Mouse (Mus musculus) left cerebral cortex, postnatal 10 days (tissue): ENCODE measurements at regions not wholly inside any gene's neighbourhood (a gene's known extent, or its start where the extent isn't known, plus 50 kb on each side); places are given as distances from the start of the nearest gene placed in this dataset.
A peak's percentile ranks its signal among the peaks of the same experiment; 100 is the strongest.

ENCODE experiments used
- DNase-seq, 2 experiments: peaks; one replicate each; pipeline ENCODE4 v3.0.0; 2021 to 2022; ENCODE audit warnings: low spot score in 2 of 2, mixed read lengths in 1 of 2; ENCODE audit errors: extremely low spot score in 1 of 2
- intact Hi-C: fragments of 180-260 bp; cut with DNase I; formaldehyde crosslinking; loops from one replicate; pipeline ENCODE4 v1.15.1; 2025

GRCm38 (mm10) chr6:50979764-50980163 is 325.5 kb upstream of the Npvf start:
- DNase-seq = peak in 1 of 2 experiments; percentile 35
- intact Hi-C loops = no loop called here

DNA sequence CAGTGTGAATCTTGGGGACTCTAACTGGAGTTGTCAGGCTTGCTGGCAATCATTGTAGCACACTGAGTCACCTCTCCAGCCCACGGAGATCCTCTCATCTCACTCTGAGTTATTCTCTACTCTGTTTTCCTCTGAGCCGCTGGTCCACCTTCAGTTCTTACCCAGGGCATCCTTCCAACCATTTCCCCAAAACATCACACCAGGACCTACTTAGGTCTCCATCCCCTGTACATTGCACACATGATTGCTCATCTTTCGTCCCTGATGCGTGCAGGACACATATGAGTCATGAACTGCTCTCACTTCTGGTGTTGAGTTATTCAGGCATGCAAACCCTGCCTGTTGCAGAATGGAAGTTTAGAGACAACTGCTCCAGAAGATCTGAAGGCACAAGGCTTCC is 326.1 kb upstream of the Npvf start:
- intact Hi-C loops = no loop called here
- no peak for DNase-seq

GRCm38 (mm10) chr6:50981702-50982309 is 327.6 kb upstream of the Npvf start:
- DNase-seq = no peak
- intact Hi-C loops = no loop called here

DNA sequence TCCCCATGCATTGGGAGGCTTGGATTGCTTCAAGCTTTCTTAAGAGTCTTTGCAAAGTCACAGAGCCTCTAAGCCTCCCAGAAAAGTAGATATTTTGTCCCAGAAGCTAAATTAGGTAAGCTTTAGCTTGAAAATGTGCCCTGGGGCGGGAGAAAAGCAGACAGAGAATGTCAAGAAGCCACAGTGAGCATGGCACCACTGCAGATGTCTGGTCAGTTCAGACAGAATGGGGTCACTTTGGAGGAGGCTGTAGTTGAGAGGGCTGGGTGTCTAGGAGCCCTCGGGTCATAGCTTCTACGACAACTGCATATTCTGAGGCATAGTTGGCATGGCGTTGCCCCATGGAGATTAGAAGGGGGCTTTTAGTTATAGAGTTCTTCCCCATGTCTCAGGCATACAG is 328.6 kb upstream of the Npvf start:
- intact Hi-C loops = no loop called here
- DNase-seq = no peak

DNA sequence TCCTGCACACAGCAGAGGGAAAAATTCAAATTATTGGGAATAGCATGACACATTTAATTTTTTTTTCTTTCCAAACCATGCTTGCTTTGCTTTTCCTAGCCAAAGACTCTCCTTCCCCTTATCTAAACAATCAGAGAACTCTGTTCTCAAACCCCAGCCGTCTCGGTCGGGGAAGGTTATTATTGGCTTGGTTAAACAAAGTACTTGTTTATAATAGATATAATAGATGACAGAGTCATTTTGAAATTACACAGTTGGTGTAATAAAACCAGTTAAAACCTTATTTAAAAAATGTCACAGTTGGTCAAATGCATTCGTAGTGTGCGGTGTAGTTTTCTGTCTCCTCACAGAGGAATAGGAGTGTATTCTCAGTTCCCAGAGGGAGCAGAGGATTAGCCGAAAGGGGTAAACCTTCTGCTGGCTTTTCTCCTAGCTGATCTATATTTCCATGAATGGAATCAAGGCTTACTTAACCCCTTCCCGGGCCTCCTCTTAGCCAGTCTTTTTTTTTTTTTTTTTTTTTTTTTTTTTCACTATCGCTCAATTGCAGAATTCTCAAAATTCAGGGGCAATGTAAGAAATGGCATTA is 329.4 kb upstream of the Npvf start:
- intact Hi-C loops = no loop called here
- DNase-seq = no peak

DNA sequence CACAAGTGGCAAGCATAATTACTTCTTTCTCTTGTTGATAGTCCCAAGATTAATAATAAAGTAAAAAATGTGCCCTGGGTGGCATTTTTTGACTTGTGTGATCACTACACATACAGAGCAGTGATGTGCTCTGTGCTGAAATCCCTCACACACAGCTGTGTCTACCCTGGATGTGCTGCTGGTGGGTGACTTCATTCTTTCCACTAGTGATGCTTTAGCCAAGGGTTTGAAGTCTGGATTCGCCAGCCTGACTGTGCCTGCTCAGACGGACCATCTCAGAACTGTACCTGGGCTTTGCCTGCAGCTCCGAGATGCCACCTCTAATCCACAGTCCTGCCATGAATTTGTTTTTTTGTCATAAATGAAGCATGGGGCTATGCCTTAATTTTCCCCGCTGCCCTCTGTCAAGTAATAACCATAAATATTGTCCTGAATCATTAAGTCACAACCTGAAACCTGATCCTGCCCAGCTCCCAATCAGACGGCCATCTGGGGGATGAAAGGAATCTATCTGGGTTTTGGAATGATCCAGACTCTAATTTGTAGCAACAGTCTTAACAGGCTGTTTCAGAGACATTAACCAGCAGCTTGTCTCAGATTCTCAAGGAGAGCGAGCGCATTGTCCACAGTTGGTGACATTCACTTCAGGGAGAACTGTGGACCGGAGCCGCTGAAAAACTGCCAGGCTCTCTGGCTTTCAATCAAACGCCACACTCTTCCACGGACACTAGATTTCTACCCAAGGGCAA is 330.1 kb upstream of the Npvf start:
- no peak for DNase-seq
- intact Hi-C loops = no loop called here

DNA sequence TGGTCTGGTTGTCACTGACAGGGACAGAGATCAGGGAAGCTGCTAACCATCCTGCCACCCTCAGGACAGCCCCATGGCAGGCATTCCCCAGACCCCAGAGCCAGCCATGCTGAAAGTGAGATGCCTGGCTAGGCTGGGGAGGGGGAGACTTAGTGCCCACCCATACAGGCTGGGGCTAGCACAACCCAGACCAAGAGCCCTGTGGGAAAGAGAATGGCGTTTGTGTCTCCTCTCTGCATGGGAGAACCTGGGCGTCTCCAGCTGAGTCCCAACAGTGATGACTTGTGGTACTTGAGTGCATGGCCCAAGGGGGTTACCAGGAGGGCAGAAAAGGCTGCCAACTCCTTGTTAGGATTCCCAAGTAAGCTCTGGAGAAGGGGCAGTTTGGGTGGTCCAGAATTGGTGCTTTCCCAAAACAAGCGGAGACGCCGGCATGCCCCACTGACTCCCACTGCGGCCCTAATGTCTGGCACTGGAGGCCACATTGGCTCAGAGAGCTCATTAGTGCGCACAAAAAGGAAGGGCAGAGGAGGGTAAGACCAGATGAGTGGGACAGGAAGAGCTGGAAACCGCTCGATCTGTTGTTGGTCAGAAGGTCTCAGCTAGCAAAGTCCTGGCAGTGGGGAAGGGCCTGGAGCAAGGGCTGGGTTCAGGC is 332.2 kb upstream of the Npvf start:
- intact Hi-C loops = no loop called here
- no peak for DNase-seq

DNA sequence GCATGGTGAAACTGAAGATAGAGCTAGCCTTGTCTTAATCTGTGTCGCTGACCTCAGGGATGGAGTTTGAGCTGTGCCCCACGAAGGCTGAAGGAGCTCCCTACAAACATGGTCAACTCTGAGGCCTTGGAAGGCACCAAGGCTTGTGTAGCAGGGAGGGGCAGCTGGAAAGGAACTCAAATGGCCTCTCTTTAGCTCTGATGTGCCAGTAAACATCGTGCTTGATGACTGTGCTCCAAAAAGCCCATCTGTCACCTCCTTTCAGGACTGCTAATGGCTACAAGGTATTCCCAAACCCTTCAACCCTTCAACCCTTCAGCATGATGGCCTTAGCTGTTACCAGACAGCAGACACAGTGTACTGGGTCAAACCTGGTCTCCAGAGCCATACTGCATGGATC is 334.3 kb upstream of the Npvf start:
- intact Hi-C loops = no loop called here
- no peak for DNase-seq

DNA sequence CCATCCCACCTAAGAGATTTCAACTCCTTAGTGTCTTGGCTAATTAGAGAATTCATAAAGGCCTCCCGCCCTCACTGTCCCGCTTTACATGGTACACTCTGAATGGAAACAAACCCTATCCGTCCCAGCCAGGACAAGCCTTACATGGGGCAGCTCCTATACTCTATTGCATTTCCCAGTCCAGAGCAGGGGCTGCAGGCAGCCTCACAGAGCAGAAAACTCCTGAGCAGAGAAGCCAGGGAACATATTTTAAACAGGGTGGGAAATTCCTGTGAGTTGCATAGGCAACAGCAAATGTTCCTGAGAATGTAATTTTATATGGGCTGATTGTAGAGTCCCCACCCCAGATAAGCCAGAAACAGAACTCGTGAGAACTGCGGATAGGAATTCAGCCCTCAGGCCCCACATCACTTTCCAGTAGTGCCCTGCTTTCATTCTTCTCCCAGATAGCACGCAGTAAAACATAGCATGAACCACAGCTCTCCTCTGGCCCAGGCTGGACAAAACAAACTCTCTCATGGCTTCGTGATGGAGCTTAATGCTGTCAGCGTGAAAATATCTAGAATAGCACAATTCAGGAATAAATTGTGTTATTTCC is 337.4 kb upstream of the Npvf start:
- intact Hi-C loops = no loop called here
- DNase-seq = no peak

DNA sequence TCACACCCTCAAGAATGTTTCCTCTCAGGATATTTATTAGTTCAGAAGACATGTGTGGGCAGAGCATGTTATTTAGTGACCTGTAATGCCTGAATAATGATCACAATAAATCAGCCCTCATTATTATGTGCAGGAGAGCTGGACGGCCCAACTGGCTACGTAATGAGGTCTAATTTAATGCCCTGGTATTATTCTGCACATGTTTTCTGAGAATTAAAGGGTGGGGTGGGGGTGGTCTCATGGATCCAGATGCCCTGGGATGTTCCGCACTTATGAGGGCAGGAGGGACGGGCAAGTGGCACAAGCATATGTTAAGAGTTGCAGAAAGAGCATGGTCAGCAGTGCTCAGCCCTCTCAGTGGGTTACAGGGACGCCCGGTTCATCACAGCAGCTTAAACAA is 339.7 kb upstream of the Npvf start:
- intact Hi-C loops = no loop called here

DNA sequence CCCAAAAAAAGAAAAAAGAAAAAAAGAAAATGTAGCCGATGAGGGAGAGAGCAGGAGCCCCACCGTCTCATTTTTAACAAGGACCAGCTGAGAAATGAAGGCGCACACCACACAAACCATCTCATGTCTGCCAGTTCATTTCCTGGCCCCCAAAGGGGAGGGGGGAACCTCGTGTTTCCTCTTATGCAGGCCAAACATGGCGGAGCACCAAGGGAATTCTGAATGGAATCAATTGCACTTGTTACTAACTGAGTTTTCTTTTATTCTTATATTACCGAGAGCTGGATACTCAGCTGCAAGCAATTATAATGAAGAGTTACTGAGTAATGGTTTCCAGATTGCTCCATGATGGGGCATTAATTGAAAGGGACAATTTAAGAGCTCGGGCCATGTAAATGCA is 348.5 kb upstream of the Npvf start:
- intact Hi-C loops = no loop called here
- no peak for DNase-seq

More for the DNA sequence above, 339.7 kb upstream of the Npvf start:
- no peak for DNase-seq

DNA sequence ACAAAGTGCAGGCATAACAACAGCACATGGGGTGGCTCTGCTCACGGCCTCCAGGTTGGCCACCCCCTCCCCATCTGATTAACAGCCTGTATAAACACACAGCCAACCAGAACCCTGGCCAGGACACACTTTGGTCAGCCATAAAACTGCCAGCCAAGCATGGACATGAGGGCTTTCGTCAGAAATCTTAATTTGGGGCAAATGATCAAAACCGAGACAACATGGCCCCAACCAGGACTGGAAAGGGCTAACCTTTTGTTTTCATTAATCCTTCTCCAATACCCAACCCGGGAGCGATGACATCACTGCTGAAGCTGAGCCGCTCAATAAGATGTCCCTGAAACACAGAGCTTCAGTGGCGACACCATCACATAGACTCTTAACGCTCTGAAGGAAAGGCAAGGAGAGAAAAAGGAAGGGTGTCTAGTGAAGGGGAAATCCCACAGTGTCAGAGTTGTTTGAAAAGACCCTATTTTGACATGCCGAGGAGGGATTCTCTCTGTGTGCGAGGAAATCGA is 351.9 kb upstream of the Npvf start:
- intact Hi-C loops = no loop called here
- DNase-seq = no peak

- no peak for DNase-seq
- intact Hi-C loops = no loop called here
Observed at GRCm38 (mm10) chr6:51009526-51010340, 355.5 kb upstream of the Npvf start.

- no peak for DNase-seq
- intact Hi-C loops = no loop called here
Observed at GRCm38 (mm10) chr6:51010536-51010935, 356.3 kb upstream of the Npvf start.

DNA sequence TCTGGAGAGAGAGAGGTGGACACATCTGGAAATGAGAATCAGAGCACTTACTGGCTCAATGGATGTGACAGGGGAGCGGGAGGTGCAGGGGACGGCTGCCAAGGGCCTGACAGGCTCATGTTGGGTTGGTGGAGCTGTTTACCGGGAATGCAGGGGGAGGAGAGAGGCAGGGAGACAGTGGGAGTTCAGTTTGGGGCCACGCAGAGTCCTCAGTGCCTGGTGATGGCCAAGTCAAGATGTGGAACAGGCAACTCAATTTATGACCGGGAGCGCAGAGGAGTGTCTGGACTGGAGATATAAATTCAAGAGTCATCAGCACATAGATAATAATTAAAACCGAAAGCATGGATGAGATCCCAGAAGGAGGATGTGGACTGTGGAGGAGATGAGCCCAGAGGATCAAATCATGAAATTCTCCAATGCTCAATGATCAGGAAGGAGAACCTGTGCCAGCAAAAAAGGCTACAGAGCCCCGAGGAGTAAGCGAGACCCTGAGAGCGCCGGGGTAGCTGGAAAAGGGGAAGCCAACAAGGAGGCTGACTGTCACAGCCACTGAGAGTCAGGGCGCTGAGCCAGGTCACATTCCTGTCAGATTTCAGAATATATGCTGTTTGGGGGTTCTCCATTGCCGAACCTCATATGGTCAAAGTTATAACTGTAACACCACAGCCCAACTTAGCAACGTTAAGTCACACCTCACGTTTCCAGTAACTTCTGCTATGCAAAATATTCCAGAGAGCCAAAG is 358.0 kb upstream of the Npvf start:
- DNase-seq = peak in 1 of 2 experiments; percentile 49

DNA sequence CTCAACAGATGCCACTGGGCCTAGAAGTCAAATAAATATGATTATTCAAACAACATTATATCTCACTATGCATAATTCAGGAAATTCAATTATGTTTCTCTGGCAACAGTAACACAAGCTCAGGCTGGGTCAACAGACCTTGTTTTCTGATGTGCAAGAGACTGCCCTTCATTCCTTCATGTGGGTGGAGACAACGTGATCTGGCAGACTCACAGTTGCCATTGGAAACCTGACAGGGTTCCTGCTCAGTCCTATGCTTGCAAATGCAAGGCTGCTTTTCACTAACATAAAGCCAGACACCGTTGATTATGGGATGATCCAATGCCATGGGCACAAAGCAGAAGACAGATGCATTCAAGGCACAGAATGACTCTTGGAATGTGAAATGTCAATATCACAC is 361.5 kb upstream of the Npvf start:
- intact Hi-C loops = no loop called here
- DNase-seq = peak; percentile 52 to 54

More for the DNA sequence above, 358.0 kb upstream of the Npvf start:
- intact Hi-C loops = no loop called here

DNA sequence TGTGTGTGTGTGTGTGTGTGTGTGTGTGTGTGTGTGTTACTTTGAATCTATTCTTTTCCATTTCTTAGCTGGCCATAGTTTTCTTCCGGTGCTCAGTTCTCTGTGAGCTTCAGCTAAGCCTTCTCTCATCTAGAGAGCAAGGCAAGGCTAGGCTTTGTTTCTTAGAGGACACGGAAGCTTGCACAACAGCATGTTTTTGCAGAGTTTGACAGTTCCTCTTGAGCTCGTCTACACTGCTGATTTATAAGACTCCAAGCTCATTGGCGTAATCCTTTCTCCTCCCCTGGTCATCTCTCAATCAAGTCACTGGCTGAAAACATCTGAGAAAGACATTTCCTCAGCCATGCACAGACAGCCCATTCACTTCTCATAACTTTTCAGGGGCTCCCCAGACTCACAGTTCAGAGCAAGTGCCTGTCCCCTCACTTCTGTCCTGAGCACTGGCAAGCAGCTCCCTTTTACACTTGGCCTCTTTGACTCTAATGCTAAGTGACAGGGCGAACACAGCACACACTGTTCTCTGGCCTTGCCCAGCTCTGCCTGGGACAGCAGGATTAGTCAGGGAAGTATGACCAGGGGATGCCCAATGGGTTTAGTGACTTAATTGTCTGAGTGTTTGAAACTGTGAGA is 362.3 kb upstream of the Npvf start:
- peak in 1 of 2 experiments; percentile 11 for DNase-seq
- intact Hi-C loops = no loop called here
